Mouse (Mus musculus) heart, adult 2 months (tissue): ENCODE measurements around the gene Ptprd. TPM values are rescaled to one million over a fixed set of nuclear protein-coding genes. Genes with fewer than 3 reads are reported as not detected.

Experiments
- DNase-seq, 2 experiments: peaks; one replicate each; pipeline ENCODE4 v3.0.0; 2021
- H3K27ac ChIP-seq: fragments of 200-600 bp; 2 replicates; pipeline ENCODE4 v1.8.1; 2022
- H3K27me3 ChIP-seq: fragments of 200-500 bp; 2 replicates; pipeline ENCODE4 v1.6.1; 2012; ENCODE audit warnings: mild to moderate bottlenecking, low read length, inconsistent platforms, mixed read lengths; ENCODE audit not compliant: control insufficient read depth, insufficient read depth
- H3K36me3 ChIP-seq: fragments of 200-500 bp; 2 replicates; pipeline ENCODE4 v1.6.1; 2012; ENCODE audit warnings: low read length, inconsistent platforms; ENCODE audit not compliant: control insufficient read depth, insufficient read depth
- H3K4me1 ChIP-seq: fragments of 200-500 bp; 2 replicates; pipeline ENCODE4 v1.6.1; 2011; ENCODE audit warnings: low read length; ENCODE audit not compliant: control insufficient read depth, insufficient read depth
- H3K4me3 ChIP-seq: fragments of 200-600 bp; 2 replicates; pipeline ENCODE4 v1.8.1; 2022
- H3K79me2 ChIP-seq: fragments of 200-500 bp; replicated peaks from 2 replicates; pipeline ENCODE4 v1.6.1; 2012; ENCODE audit warnings: mild to moderate bottlenecking, inconsistent platforms, low read length, moderate library complexity, mixed read lengths; ENCODE audit not compliant: control insufficient read depth, insufficient read depth
- H3K9ac ChIP-seq: fragments of 200-500 bp; 2 replicates; pipeline ENCODE4 v1.6.1; 2012; ENCODE audit warnings: low read depth, mild to moderate bottlenecking, control low read depth, inconsistent platforms, low read length, mixed read lengths
- CTCF ChIP-seq: fragments of 200-600 bp; IDR thresholded peaks from 2 replicates; pipeline ENCODE4 v1.8.1; 2022; ENCODE audit warnings: antibody characterized with exemption, mild to moderate bottlenecking, moderate library complexity
- EP300 ChIP-seq: fragments of 200-500 bp; IDR thresholded peaks from 2 replicates; pipeline ENCODE4 v1.6.1; 2011; ENCODE audit warnings: low read depth, low read length, control low read depth; ENCODE audit not compliant: insufficient read depth
- POLR2A ChIP-seq: fragments of 200-500 bp; IDR thresholded peaks from 2 replicates; pipeline ENCODE4 v1.6.1; 2011; ENCODE audit warnings: mild to moderate bottlenecking, low read depth, low read length, control low read depth; ENCODE audit not compliant: insufficient read depth
- WGBS: fragments of 180-500 bp; shearing (Covaris S2); methylation state at CpG from one replicate; pipeline ENCODE4 v1.1.7; 2018; 5-methylcytosine and 5-hydroxymethylcytosine counted together
- intact Hi-C: fragments of 180-260 bp; cut with DNase I; formaldehyde crosslinking; loops from one replicate; pipeline ENCODE4 v1.15.1; 2025
- polyA plus RNA-seq: library from polyadenylated mRNA; depleted of rRNA; stranded (reverse); fragments of >200 nt; gene quantifications from 2 replicates; pipeline ENCODE4 v1.2.3, GENCODE M21; 2012
- total RNA-seq, 2 experiments: library from RNA; stranded (reverse); gene quantifications; 2 replicates each; pipeline ENCODE4 v1.2.3; 2021

Ptprd gene
- total and polyA plus RNA-seq, 3 experiments = 2.7 to 7.0 (median 5.3) TPM

DNA sequence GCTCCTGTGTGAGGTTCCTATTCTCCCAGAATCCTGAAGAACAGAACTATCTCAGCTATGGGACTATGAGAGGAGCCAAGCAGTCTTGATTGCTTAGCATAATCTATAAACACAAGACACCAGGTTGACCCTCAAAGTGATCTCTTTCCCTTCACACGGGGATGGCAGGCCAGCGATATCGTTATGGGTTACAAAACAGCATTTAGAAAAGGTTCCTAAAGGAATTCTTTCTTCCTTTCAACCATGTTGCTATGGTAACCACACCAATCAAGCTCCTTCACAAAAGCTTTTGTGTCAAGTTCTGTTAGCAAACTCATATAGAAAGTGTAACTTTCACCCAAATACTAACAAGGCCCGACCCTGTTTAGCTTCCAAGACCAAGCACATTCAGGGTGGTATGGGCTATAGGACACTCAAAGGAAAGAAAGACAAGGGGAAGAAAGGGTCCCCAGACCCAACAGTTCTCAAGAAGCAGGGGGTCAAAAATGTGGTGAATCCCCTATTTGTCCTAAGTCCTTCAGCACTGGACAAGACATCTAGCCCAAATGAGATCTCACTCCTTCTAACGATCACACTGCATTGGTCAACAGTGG lies 1805.8 kb downstream of the Ptprd start:
- H3K9ac ChIP-seq = no peak overlapping the region
- WGBS = 80% methylated on average over 5 of the region's 5 CpGs
- H3K4me1 ChIP-seq = no peaks in the 10 kb centered on the region
- DNase-seq = no peak
- no peak overlapping the region for H3K27ac ChIP-seq
- H3K79me2 ChIP-seq = no peaks in the 10 kb centered on the region
- H3K4me3 ChIP-seq = no peak overlapping the region
- H3K27me3 ChIP-seq = no peaks in the 10 kb centered on the region
- intact Hi-C loops = no loop called here
- no peak for TF ChIP-seq POLR2A
- no peak for TF ChIP-seq EP300
- no peak for TF ChIP-seq CTCF
- no peaks in the 10 kb centered on the region for H3K36me3 ChIP-seq

DNA sequence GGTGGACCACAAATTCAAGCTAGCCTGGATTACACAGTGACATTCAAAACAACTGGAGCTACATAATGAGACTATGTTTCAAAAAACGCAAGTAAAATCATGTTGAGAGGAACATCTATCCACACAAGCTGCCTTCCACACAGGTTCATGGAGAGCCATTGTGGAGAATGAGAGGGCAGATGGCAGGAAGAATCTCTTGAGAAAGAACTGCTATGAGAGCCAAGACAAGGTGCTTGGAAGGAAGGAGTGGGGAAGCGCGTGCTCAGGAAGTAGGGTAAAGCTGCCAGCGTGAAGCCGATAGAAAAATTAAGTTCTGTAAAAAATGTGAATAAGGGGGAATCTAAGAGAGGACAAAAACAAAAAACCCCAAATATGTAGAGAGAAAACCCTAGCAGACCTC lies 1808.5 kb downstream of the Ptprd start:
- H3K27ac ChIP-seq = no peak overlapping the region
- intact Hi-C loops = no loop called here
- no peaks in the 10 kb centered on the region for H3K79me2 ChIP-seq
- no peaks in the 10 kb centered on the region for H3K27me3 ChIP-seq
- no peaks in the 10 kb centered on the region for H3K4me1 ChIP-seq
- WGBS = 88% methylated on average over 5 of the region's 5 CpGs
- H3K9ac ChIP-seq = no peak overlapping the region
- H3K36me3 ChIP-seq = no peaks in the 10 kb centered on the region
- TF ChIP-seq EP300 (no peak), POLR2A (no peak), CTCF (no peak)
- H3K4me3 ChIP-seq = no peak overlapping the region
- no peak for DNase-seq

DNA sequence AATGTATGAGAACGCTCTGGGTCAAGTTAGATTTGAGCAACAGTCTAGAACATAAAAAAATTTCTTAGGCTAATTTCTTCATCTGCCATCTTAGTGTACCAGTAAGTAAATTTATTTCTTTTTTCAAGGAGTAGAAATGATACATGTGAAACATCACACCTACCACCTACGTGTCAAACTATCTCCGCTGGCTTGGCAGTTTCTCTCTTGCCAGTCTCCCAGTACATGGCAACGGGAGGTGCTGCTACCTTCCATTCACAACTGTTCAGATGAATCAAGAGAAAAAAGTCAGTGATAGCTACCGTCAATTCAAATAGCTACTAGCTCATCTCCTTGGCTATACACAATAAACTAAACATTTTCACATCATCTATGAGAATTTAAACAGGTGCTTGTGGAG lies 1823.9 kb downstream of the Ptprd start:
- no peaks in the 10 kb centered on the region for H3K36me3 ChIP-seq
- no peak overlapping the region for H3K4me3 ChIP-seq
- 85% methylated on average over 5 of the region's 5 CpGs for WGBS
- no peaks in the 10 kb centered on the region for H3K79me2 ChIP-seq
- H3K4me1 ChIP-seq = no peaks in the 10 kb centered on the region
- no peak overlapping the region for H3K27ac ChIP-seq
- no peak for DNase-seq
- no peaks in the 10 kb centered on the region for H3K27me3 ChIP-seq
- no peak for TF ChIP-seq EP300
- H3K9ac ChIP-seq = no peak overlapping the region
- intact Hi-C loops = no loop called here

DNA sequence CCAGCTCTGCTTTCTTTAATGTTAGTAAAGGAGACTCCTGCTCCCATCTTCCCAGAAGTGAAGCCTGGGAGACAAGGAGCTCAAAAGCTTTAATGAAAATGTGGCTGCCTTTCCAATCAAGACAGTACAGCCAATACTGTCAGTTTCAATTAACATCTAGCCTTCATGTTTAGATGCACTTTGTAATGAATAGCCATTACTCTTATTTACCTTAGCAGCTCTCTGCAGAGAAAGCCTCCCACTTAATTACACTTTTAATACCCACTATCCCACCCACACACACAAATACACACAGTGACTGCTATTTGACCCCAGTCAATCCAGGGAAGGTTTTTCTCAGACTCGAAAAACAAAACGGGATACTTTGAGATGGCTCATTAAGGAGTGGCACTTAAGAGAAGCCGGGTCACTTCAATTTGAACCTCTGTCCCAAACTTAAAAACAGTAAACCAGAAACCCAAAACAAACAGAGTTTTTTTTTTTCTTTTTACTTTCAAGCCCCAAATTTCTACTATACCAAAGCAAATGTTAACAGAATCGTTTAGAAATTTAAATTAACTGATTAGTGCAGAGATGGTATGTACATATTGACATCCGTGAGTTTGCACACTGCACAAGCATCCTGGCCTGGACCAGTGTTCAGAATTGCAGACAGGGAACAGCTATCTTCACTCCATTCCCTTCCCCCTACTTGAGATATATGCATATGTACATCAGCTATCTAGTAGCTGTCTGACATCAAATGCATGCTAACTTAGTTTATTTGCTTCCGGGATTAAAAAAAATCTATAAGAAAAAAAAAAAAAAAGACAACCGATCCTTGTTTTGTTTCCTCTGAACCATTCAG lies 1824.6 kb downstream of the Ptprd start:
- no peaks in the 10 kb centered on the region for H3K27me3 ChIP-seq
- TF ChIP-seq POLR2A (no peak), CTCF (no peak), EP300 (no peak)
- H3K9ac ChIP-seq = no peak overlapping the region
- no peaks in the 10 kb centered on the region for H3K4me1 ChIP-seq
- WGBS = 73% methylated on average over 7 of the region's 7 CpGs
- no peak for DNase-seq
- H3K79me2 ChIP-seq = no peaks in the 10 kb centered on the region
- H3K36me3 ChIP-seq = no peaks in the 10 kb centered on the region
- H3K4me3 ChIP-seq = no peak overlapping the region
- intact Hi-C loops = no loop called here
- no peak overlapping the region for H3K27ac ChIP-seq

DNA sequence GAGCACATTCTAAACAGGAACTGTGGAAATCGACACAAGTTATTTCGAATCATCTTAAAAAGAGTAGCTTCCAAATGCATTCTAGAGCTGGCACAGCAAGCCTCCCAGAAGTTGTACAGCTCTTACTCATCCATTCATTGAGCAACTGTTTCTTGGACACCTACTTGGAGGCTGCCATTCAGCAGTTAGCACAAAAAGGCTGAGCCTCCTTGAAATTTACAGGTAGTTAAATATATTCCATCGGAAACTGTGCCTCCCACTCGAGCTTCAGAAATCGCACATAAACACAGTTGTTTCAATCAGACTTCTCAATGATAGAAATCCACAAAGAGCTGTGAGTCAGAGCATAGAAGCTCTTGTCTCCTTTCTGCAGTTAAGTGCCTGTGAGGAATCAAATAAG lies 1825.9 kb downstream of the Ptprd start:
- no peak overlapping the region for H3K4me3 ChIP-seq
- no peaks in the 10 kb centered on the region for H3K27me3 ChIP-seq
- H3K9ac ChIP-seq = no peak overlapping the region
- no peak for TF ChIP-seq CTCF
- no peak for TF ChIP-seq EP300
- no peak for TF ChIP-seq POLR2A
- no peaks in the 10 kb centered on the region for H3K36me3 ChIP-seq
- WGBS = 83% methylated on average over 5 of the region's 5 CpGs
- no peak overlapping the region for H3K27ac ChIP-seq
- DNase-seq = no peak
- no peaks in the 10 kb centered on the region for H3K4me1 ChIP-seq
- intact Hi-C loops = no loop called here
- no peaks in the 10 kb centered on the region for H3K79me2 ChIP-seq

DNA sequence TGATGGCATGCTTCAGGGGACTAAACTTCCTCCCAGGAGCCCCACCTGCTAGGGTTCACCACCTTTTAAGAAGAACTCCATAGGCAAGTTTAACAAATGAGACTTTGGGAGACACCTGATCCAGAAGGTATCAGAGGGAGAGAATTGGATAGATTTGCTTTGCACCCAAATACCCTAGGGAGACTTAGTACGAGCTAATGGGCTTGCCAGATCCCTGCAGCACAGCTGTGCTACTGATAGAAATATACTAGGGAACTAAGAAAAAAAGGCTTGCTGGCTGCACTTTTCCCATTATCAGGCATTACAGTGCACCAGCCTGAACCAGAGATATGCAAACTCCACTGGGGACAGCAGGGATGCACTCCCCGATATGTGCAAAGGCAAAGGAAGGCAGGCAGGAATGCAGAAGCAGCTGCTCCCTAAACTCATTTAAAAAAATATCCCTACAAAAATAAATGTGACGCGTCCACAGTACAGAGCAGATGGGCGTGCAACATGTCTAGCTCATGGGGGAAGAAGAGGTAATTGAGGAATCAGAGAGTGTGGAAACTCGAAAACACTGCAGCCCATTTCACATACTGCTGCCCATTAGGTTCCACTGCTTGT lies 1831.3 kb downstream of the Ptprd start:
- intact Hi-C loops = no loop called here
- H3K4me1 ChIP-seq = no peaks in the 10 kb centered on the region
- no peaks in the 10 kb centered on the region for H3K27me3 ChIP-seq
- no peak overlapping the region for H3K27ac ChIP-seq
- DNase-seq = no peak
- no peak overlapping the region for H3K4me3 ChIP-seq
- no peaks in the 10 kb centered on the region for H3K36me3 ChIP-seq
- no peak overlapping the region for H3K9ac ChIP-seq
- no peaks in the 10 kb centered on the region for H3K79me2 ChIP-seq
- WGBS = 61% methylated on average over 6 of the region's 6 CpGs
- TF ChIP-seq POLR2A = no peak
- no peak for TF ChIP-seq EP300
